Comparison of ENCODE assay signal across 27 mouse cellular contexts in the genomic region with DNA sequence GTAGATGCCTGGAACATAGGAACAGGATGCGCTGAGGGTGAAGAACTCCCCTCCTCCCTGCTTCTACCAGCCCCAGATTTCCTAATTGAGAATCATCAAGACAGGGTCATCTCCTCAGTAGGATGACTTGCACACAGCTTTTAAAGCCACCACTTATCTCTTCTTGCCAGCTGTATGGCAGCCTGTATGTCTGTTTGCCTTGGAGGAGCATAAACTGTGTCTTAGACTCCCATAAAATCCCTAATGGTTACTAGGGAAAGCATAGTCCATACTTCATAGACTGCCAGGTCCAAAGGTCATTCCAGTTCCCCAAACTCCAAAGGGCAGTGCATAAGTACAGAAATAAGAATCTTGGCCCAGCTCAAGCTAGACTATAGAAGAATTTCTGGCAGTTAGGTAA. TPM values are rescaled to one million over a fixed set of nuclear protein-coding genes. Genes with fewer than 3 reads are reported as not detected.
DNase-seq lines count a peak whose midpoint lies in the region; ATAC-seq and TF ChIP-seq lines count a peak whose summit lies in the region.
"Had no signal": no experiment of that assay in that cellular context is flagged by ENCODE, and none has a peak within 500 bp of the region (broad histone marks: within the 10 kb centered on the region; RNA-seq: fewer than 3 reads in every experiment).

Gene Gp6 (minus strand): TSS at position 15 of the 400 bp plus-strand sequence.

- TF ChIP-seq POLR2A in bone marrow, adult 2 months (IDR thresholded peaks at IDR 0.05; ENCODE audit: borderline replicate concordance, control insufficient read depth, low read depth, low read length), result no peak

- H3K9ac ChIP-seq in intestine, embryonic 15.5 days, result no peak within 1 kb of the TSS
- H3K9ac ChIP-seq: embryonic facial prominence, embryonic 12.5 days; embryonic facial prominence, embryonic 15.5 days; forebrain, postnatal 0 days; hindbrain, embryonic 12.5 days; hindbrain, embryonic 15.5 days had no signal

- H3K9me3 ChIP-seq in intestine, embryonic 15.5 days, result no peaks in the 10 kb centered on the region
- no peaks in the 10 kb centered on the region; the same call in 1 of the 2 replicates for H3K9me3 ChIP-seq in heart, embryonic 10.5 days
- H3K9me3 ChIP-seq: embryonic facial prominence, embryonic 12.5 days; embryonic facial prominence, embryonic 15.5 days; G1E; hindbrain, embryonic 12.5 days; hindbrain, embryonic 15.5 days had no signal

- no peak within 1 kb of the TSS for H3K27ac ChIP-seq in bone marrow, adult 2 months (ENCODE audit: control insufficient read depth, insufficient read depth, low read depth, low read length, poor library complexity)
- no peak within 1 kb of the TSS for H3K27ac ChIP-seq in intestine, embryonic 15.5 days
- H3K27ac ChIP-seq in heart, embryonic 10.5 days, result no peak within 1 kb of the TSS
- H3K27ac ChIP-seq: embryonic facial prominence, embryonic 12.5 days; embryonic facial prominence, embryonic 15.5 days; heart, adult 2 months; hindbrain, embryonic 12.5 days; hindbrain, embryonic 15.5 days had no signal

- H3K4me2 ChIP-seq in intestine, embryonic 15.5 days (replicated peaks), result no peak within 1 kb of the TSS
- H3K4me2 ChIP-seq: embryonic facial prominence, embryonic 12.5 days; embryonic facial prominence, embryonic 15.5 days; heart, embryonic 11.5 days; hindbrain, embryonic 12.5 days; hindbrain, embryonic 15.5 days had no signal

- peak; percentile 14 for DNase-seq in kidney, adult 9 months
- no peak for DNase-seq in kidney, postnatal 25 days
- peak; percentile 53 for DNase-seq in large intestine, adult 2 months (ENCODE audit: low read depth, low spot score)
- DNase-seq in T-cell, adult 2 months (ENCODE audit: low spot score), result no peak
- DNase-seq in left cerebral cortex, adult 11 months (ENCODE audit: low spot score), result no peak
- no peak for DNase-seq in heart, embryonic 10.5 days (ENCODE audit: low spot score)
- DNase-seq: adrenal gland, adult 2 months; adrenal gland, postnatal 14 days; B cell, adult 2 months; cerebellum, adult 18-20 months; cerebellum, adult 9-10 months; cerebellum, postnatal 14 days; forebrain, postnatal 0 days; gastrocnemius, postnatal 25 days; heart, adult 2 months had no signal

- no peaks in the 10 kb centered on the region for H3K4me1 ChIP-seq in bone marrow, adult 2 months (ENCODE audit: control insufficient read depth, insufficient read depth, low read length)
- no peaks in the 10 kb centered on the region for H3K4me1 ChIP-seq in intestine, embryonic 15.5 days (replicated peaks)
- H3K4me1 ChIP-seq in heart, embryonic 10.5 days, result no peaks in the 10 kb centered on the region
- H3K4me1 ChIP-seq: embryonic facial prominence, embryonic 12.5 days; embryonic facial prominence, embryonic 15.5 days; hindbrain, embryonic 12.5 days; hindbrain, embryonic 15.5 days had no signal

- H3K36me3 ChIP-seq in intestine, embryonic 15.5 days, result no peaks in the 10 kb centered on the region
- no peaks in the 10 kb centered on the region for H3K36me3 ChIP-seq in heart, embryonic 10.5 days
- H3K36me3 ChIP-seq: embryonic facial prominence, embryonic 12.5 days; embryonic facial prominence, embryonic 15.5 days; G1E; hindbrain, embryonic 12.5 days; hindbrain, embryonic 15.5 days had no signal

- no peak for TF ChIP-seq CTCF in bone marrow, adult 2 months (IDR thresholded peaks at IDR 0.05; ENCODE audit: control insufficient read depth, insufficient read depth, low read length)

- H3K4me3 ChIP-seq in bone marrow, adult 2 months (replicated peaks; ENCODE audit: control insufficient read depth, low read depth, low read length), result no peak within 1 kb of the TSS
- H3K4me3 ChIP-seq in intestine, embryonic 15.5 days (replicated peaks), result no peak within 1 kb of the TSS
- H3K4me3 ChIP-seq in heart, embryonic 10.5 days, result no peak within 1 kb of the TSS
- H3K4me3 ChIP-seq: embryonic facial prominence, embryonic 12.5 days; embryonic facial prominence, embryonic 15.5 days; heart, adult 2 months; hindbrain, embryonic 12.5 days; hindbrain, embryonic 15.5 days had no signal

- peak; percentile 84 for ATAC-seq in intestine, embryonic 15.5 days
- ATAC-seq: forebrain, embryonic 14.5 days; forebrain, postnatal 0 days; Patski had no signal

- no peaks in the 10 kb centered on the region for H3K27me3 ChIP-seq in intestine, embryonic 15.5 days (replicated peaks)
- no peaks in the 10 kb centered on the region for H3K27me3 ChIP-seq in heart, embryonic 10.5 days (ENCODE audit: insufficient read depth, poor library complexity, severe bottlenecking)
- H3K27me3 ChIP-seq: CH12.LX; embryonic facial prominence, embryonic 12.5 days; embryonic facial prominence, embryonic 15.5 days; hindbrain, embryonic 12.5 days; hindbrain, embryonic 15.5 days had no signal

- WGBS in bone marrow, adult 2 months, result 73% methylated on average over 1 of the region's 1 CpGs
- WGBS in intestine, embryonic 15.5 days, result 97% methylated on average over 1 of the region's 1 CpGs
- WGBS in large intestine, adult 2 months, result 61% methylated on average over 1 of the region's 1 CpGs
- WGBS in heart, embryonic 10.5 days, result 78% methylated on average over 1 of the region's 1 CpGs

RNA-seq across cellular contexts. Expression of gene Gp6, which starts in this region (rescaled TPM):
- polyA plus RNA-seq in bone marrow, adult 2 months (2011; ENCODE audit: insufficient read depth, insufficient read length, low replicate concordance, missing spikeins), result 5.6 and 19.0 TPM in 2 replicates
- 0.08 and 0.19 TPM in 2 replicates for polyA plus RNA-seq in intestine, embryonic 15.5 days (2015; fragmentation: Nextera tagmentation; extraction: Ambion mirVana)
- polyA plus RNA-seq in large intestine, adult 2 months (2012; rRNA removed), result 0.04 TPM in 1 of 2 replicates, not detected in the other
- polyA plus RNA-seq in heart, embryonic 10.5 days (2016; fragmentation: Nextera tagmentation; extraction: Ambion mirVana), result 0.35 and 0.57 TPM in 2 replicates
- polyA plus RNA-seq: adrenal gland, adult 2 months; embryonic facial prominence, embryonic 15.5 days; forebrain, embryonic 14.5 days; forebrain, postnatal 0 days; heart, postnatal 0 days; hindbrain, embryonic 15.5 days; Patski had no signal

Comparison
In these comparisons a context has a peak if more than half of its experiments do, and no peak if none do; other contexts are left out.
1. Peak in ATAC-seq in intestine, embryonic 15.5 days; RNA of the gene not detected or under 1 TPM.
2. Peak in DNase-seq in large intestine, adult 2 months; RNA of the gene not detected or under 1 TPM.